In the genomic region with DNA sequence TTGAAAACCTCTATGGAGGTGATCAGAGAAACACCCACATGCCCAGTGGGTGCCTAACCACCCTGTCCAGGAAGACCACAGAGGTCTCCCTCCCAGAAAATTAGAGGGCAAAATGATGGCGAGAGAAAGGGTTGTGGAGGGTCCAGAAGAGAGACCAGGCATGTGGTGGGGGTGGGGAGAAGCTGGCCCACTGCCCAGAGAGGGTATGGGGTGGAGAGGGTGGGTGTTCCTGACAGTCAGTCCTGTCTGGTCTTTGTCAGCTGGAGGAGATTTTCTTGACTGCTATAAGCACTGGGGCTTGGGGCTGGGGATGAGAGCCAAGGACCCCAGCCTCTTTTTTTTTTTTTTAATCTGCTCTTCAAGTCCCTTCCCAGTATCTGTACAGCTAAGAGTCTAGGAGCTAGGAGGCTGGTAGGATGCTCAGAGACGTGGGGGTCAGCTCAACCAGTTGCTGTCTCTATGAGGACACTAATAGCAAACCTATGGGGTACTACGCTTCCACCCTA, we compare ENCODE assay signal across 13 mouse cellular contexts. TPM values are rescaled to one million over a fixed set of nuclear protein-coding genes. Genes with fewer than 3 reads are reported as not detected.
A peak's percentile ranks its signal among the peaks of the same experiment; 100 is the strongest.
DNase-seq lines count a peak whose midpoint lies in the region; ATAC-seq and TF ChIP-seq lines count a peak whose summit lies in the region.
"Had no signal": no experiment of that assay in that cellular context is flagged by ENCODE, and none has a peak within 500 bp of the region (broad histone marks: within the 10 kb centered on the region; RNA-seq: fewer than 3 reads in every experiment).

No protein-coding gene starts in this region.

- TF ChIP-seq CTCF in intestine, postnatal 0 days (IDR thresholded peaks at IDR 0.05; ENCODE audit: low read depth): no peak

- peak overlapping the region; percentile 53; the same call in 1 of the 2 replicates for H3K4me2 ChIP-seq in intestine, embryonic 14.5 days (ENCODE audit: low read length)
- no peak overlapping the region for H3K4me2 ChIP-seq in intestine, postnatal 0 days (replicated peaks; ENCODE audit: low read depth)
- H3K4me2 ChIP-seq in limb, embryonic 14.5 days (replicated peaks; ENCODE audit: low read depth, low read length, severe bottlenecking): peak overlapping the region; percentile 58

- no peak for ATAC-seq in intestine, embryonic 14.5 days (replicated peaks; ENCODE audit: low FRiP score, low TSS enrichment, low read depth)
- ATAC-seq in intestine, postnatal 0 days: no peak
- ATAC-seq in limb, embryonic 14.5 days (ENCODE audit: low FRiP score, low read depth): no peak
- ATAC-seq: forebrain, embryonic 16.5 days; inflammation-experienced regulatory T-cells, adult 6 months had no signal

- H3K36me3 ChIP-seq in intestine, embryonic 14.5 days (ENCODE audit: control insufficient read depth, insufficient read depth, low read length): peaks cover 7% of the 10 kb centered on the region; the same call in 1 of the 2 replicates
- H3K36me3 ChIP-seq in intestine, postnatal 0 days (ENCODE audit: control insufficient read depth, insufficient read depth): no peaks in the 10 kb centered on the region
- H3K36me3 ChIP-seq in embryonic facial prominence, embryonic 10.5 days (replicated peaks): peaks cover 11% of the 10 kb centered on the region; the same call in 1 of the 2 replicates
- peaks cover 14% of the 10 kb centered on the region for H3K36me3 ChIP-seq in limb, embryonic 14.5 days (ENCODE audit: control insufficient read depth, insufficient read depth, low read length)

- no peaks in the 10 kb centered on the region for H3K27me3 ChIP-seq in intestine, embryonic 14.5 days (replicated peaks; ENCODE audit: control insufficient read depth, insufficient read depth, low read length)
- no peaks in the 10 kb centered on the region for H3K27me3 ChIP-seq in intestine, postnatal 0 days (replicated peaks; ENCODE audit: control insufficient read depth, insufficient read depth, low read length)
- no peaks in the 10 kb centered on the region for H3K27me3 ChIP-seq in embryonic facial prominence, embryonic 10.5 days (replicated peaks; ENCODE audit: low read depth, poor library complexity, severe bottlenecking)
- no peaks in the 10 kb centered on the region for H3K27me3 ChIP-seq in limb, embryonic 14.5 days (ENCODE audit: control insufficient read depth, insufficient read depth, low read length)

- peaks cover 69% of the 10 kb centered on the region for H3K4me1 ChIP-seq in intestine, embryonic 14.5 days (replicated peaks; ENCODE audit: control insufficient read depth, insufficient read depth, low read length)
- peaks cover 31% of the 10 kb centered on the region for H3K4me1 ChIP-seq in intestine, postnatal 0 days (replicated peaks; ENCODE audit: control insufficient read depth, insufficient read depth, low read length)
- peaks cover 99% of the 10 kb centered on the region for H3K4me1 ChIP-seq in embryonic facial prominence, embryonic 10.5 days
- peaks cover 58% of the 10 kb centered on the region for H3K4me1 ChIP-seq in limb, embryonic 14.5 days (ENCODE audit: control insufficient read depth, insufficient read depth, low read length)

- peak overlapping the region; percentile 95 for H3K27ac ChIP-seq in intestine, embryonic 14.5 days (ENCODE audit: low read depth)
- H3K27ac ChIP-seq in intestine, postnatal 0 days (ENCODE audit: low read depth, low read length): no peak overlapping the region
- H3K27ac ChIP-seq in embryonic facial prominence, embryonic 10.5 days (replicated peaks): peak overlapping the region; percentile 91
- H3K27ac ChIP-seq in limb, embryonic 14.5 days (replicated peaks; ENCODE audit: low read depth, low read length): peak overlapping the region; percentile 96
- H3K27ac ChIP-seq: layer of hippocampus, adult 2 months had no signal

- 32% methylated on average over 3 of the region's 3 CpGs for WGBS in intestine, embryonic 14.5 days
- 61% methylated on average over 3 of the region's 3 CpGs for WGBS in intestine, postnatal 0 days
- WGBS in embryonic facial prominence, embryonic 10.5 days: 73% methylated on average over 3 of the region's 3 CpGs
- WGBS in limb, embryonic 14.5 days: 54% methylated on average over 3 of the region's 3 CpGs

- peak overlapping the region; percentile 89; the same call in 1 of the 2 replicates for H3K9ac ChIP-seq in intestine, embryonic 14.5 days (ENCODE audit: low read length)
- H3K9ac ChIP-seq in intestine, postnatal 0 days (ENCODE audit: low read depth, low read length): no peak overlapping the region
- H3K9ac ChIP-seq in limb, embryonic 14.5 days (ENCODE audit: low read depth, low read length, severe bottlenecking): peak overlapping the region; percentile 89; the same call in 1 of the 2 replicates

- DNase-seq in cerebellum, adult 11-12 months: peak; percentile 8
- no peak for DNase-seq in cerebellum, postnatal 4 days (ENCODE audit: low spot score in 2 of 2)
- no peak for DNase-seq in intestine, embryonic 14.5 days (ENCODE audit: low spot score)
- DNase-seq in embryonic facial prominence, embryonic 10.5 days (ENCODE audit: low spot score): no peak
- no peak for DNase-seq in limb, embryonic 14.5 days (ENCODE audit: low spot score)
- no peak for DNase-seq in thymus, postnatal 4 days
- DNase-seq in ovary, postnatal 36 days (ENCODE audit: low spot score): no peak
- DNase-seq: cerebellum, adult 11 months; embryo, embryonic 11 days had no signal

- TF ChIP-seq POLR2A in limb, embryonic 14.5 days (IDR thresholded peaks at IDR 0.05; ENCODE audit: borderline replicate concordance, extremely low read depth, insufficient read depth, insufficient read length): no peak

- H3K9me3 ChIP-seq in intestine, embryonic 14.5 days (ENCODE audit: control insufficient read depth, low read length): no peaks in the 10 kb centered on the region
- no peaks in the 10 kb centered on the region for H3K9me3 ChIP-seq in intestine, postnatal 0 days (ENCODE audit: control insufficient read depth)
- peaks cover 2% of the 10 kb centered on the region; the same call in 1 of the 2 replicates for H3K9me3 ChIP-seq in embryonic facial prominence, embryonic 10.5 days
- no peaks in the 10 kb centered on the region for H3K9me3 ChIP-seq in limb, embryonic 14.5 days (ENCODE audit: control insufficient read depth, low read length)

- H3K4me3 ChIP-seq in intestine, embryonic 14.5 days (ENCODE audit: low read depth, low read length): no peak overlapping the region
- no peak overlapping the region for H3K4me3 ChIP-seq in intestine, postnatal 0 days (ENCODE audit: low read depth, low read length)
- H3K4me3 ChIP-seq in embryonic facial prominence, embryonic 10.5 days: no peak overlapping the region
- H3K4me3 ChIP-seq in limb, embryonic 14.5 days (replicated peaks; ENCODE audit: low read length): no peak overlapping the region
- H3K4me3 ChIP-seq: layer of hippocampus, adult 2 months had no signal

RNA-seq across cellular contexts. Expression of a gene that starts 41.7 kb away (rescaled TPM):
- polyA plus RNA-seq in intestine, embryonic 14.5 days (2014; fragmentation: Nextera tagmentation; extraction: Ambion mirVana): 36.1 and 45.8 TPM in 2 replicates
- 26.7 and 33.0 TPM in 2 replicates for polyA plus RNA-seq in intestine, postnatal 0 days (2015; fragmentation: Nextera tagmentation; extraction: Ambion mirVana)
- 18.1 and 22.4 TPM in 2 replicates for polyA plus RNA-seq in embryonic facial prominence, embryonic 10.5 days (2016; fragmentation: Nextera tagmentation; extraction: Ambion mirVana)
- polyA plus RNA-seq in limb, embryonic 14.5 days (2012; rRNA removed): 94.6 and 97.2 TPM in 2 replicates
- 30.0 and 40.8 TPM in 2 replicates for polyA plus RNA-seq in limb, embryonic 14.5 days (2014; fragmentation: Nextera tagmentation; extraction: Ambion mirVana)
